Mouse (Mus musculus) embryonic facial prominence, embryonic 11.5 days (tissue): ENCODE measurements around the gene Atg5. TPM values are rescaled to one million over a fixed set of nuclear protein-coding genes. Genes with fewer than 3 reads are reported as not detected.

Experiments used
- ATAC-seq: fragments of 200-750 bp; cut with Nextera tagmentation; replicated peaks from 2 replicates; pipeline ENCODE4 v1.8.0; 2017; ENCODE audit warnings: low read depth; ENCODE audit not compliant: insufficient number of reproducible peaks, low FRiP score, low TSS enrichment
- DNase-seq: peaks from one replicate; pipeline ENCODE4 v3.0.0-alpha.2; 2015; ENCODE audit warnings: low spot score
- H3K27ac ChIP-seq: fragments of 300-500 bp; sonication (generic); replicated peaks from 2 replicates; pipeline ENCODE4 v1.5.1; 2014; ENCODE audit warnings: mild to moderate bottlenecking, low read depth, low read length, control low read depth
- H3K27me3 ChIP-seq: fragments of 300-500 bp; sonication (generic); 2 replicates; pipeline ENCODE4 v1.6.1; 2014; ENCODE audit warnings: mild to moderate bottlenecking, low read length, moderate library complexity, mixed read lengths; ENCODE audit not compliant: control insufficient read depth, insufficient read depth
- H3K36me3 ChIP-seq: fragments of 300-500 bp; sonication (generic); replicated peaks from 2 replicates; pipeline ENCODE4 v1.6.1; 2014; ENCODE audit warnings: low read depth, mild to moderate bottlenecking, low read length, moderate library complexity, mixed read lengths; ENCODE audit not compliant: control insufficient read depth, insufficient read depth
- H3K4me1 ChIP-seq: fragments of 300-500 bp; sonication (generic); 2 replicates; pipeline ENCODE4 v1.6.1; 2014; ENCODE audit warnings: low read length, mixed read lengths; ENCODE audit not compliant: control insufficient read depth, insufficient read depth
- H3K4me2 ChIP-seq: fragments of 300-500 bp; sonication (generic); 2 replicates; pipeline ENCODE4 v1.6.1; 2014; ENCODE audit warnings: low read depth, mild to moderate bottlenecking, control low read depth, low read length, moderate library complexity
- H3K4me3 ChIP-seq: fragments of 300-500 bp; sonication (generic); 2 replicates; pipeline ENCODE4 v1.5.1; 2014; ENCODE audit warnings: low read depth, low read length, control low read depth
- H3K9ac ChIP-seq: fragments of 300-500 bp; sonication (generic); replicated peaks from 2 replicates; pipeline ENCODE4 v1.6.1; 2014; ENCODE audit warnings: mild to moderate bottlenecking, control low read depth, low read length
- H3K9me3 ChIP-seq: fragments of 300-500 bp; sonication (generic); replicated peaks from 2 replicates; pipeline ENCODE4 v1.6.1; 2016; ENCODE audit warnings: mild to moderate bottlenecking, low read length, inconsistent platforms, mixed read lengths; ENCODE audit not compliant: control insufficient read depth
- WGBS: fragments of 180-500 bp; shearing (Covaris S2); extraction: QIAGEN DNeasy Blood & Tissue Kit; methylation state at CpG from one replicate; pipeline ENCODE4 v1.1.7; 2014; 5-methylcytosine and 5-hydroxymethylcytosine counted together
- polyA plus RNA-seq: library from polyadenylated mRNA; unstranded; fragments of >200 nt; fragmentation: Nextera tagmentation; extraction: Ambion mirVana; gene quantifications from 2 replicates; pipeline ENCODE4 v1.2.1, GENCODE M21; 2014

Gene Atg5
- polyA plus RNA-seq, 1 experiment from 2014 or later: 65.4 TPM

DNA sequence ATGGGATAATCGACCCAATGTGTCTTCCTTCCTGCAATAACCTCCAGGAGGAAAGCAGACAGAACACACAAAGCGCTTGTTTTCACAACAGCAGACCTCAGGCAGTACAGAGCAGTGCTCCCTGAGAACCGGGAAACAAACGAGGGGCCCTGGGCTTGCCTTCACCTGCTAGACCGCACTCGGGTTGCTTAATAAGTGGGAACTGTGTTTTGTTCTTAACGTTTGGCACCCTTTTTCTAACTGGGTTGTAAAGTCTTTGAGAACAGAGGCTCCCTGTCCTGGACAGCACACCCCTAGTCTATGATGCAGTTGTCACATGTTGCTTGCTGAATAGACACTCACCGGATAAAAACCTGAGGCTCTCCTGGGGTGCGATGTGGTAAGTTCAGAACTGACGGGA, 115.1 kb downstream of the Atg5 start:
- Histone ChIP-seq H3K36me3 (no peaks in the 10 kb centered on the region), H3K4me2 (no peak overlapping the region; the same call in 1 of the 2 replicates), H3K4me1 (no peaks in the 10 kb centered on the region), H3K27me3 (no peaks in the 10 kb centered on the region), H3K9ac (no peak overlapping the region), H3K9me3 (no peaks in the 10 kb centered on the region), H3K27ac (no peak overlapping the region), H3K4me3 (no peak overlapping the region)
- WGBS: 65% methylated on average over 10 of the region's 10 CpGs
- ATAC-seq: no peak
- DNase-seq: no peak

DNA sequence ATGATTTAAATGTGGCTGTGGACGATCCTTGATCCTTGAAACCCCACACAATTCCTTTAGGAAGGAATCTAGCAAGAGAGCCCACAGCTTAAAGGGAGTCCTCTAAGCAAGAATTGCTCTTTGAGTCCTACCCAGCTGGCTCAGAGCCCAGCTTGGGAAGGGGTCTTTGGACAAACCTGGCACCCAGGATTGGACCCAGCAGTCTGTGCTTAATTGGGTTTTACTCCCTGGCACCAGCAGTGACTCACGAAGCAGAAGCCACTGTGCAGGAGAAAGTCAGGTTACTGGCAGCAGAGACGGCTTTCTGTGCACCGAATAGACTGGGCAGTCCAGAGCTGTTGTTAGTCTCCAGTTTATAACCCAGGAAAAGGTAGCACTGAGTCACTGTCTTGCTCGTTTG, 117.1 kb downstream of the Atg5 start:
- no peaks in the 10 kb centered on the region for H3K27me3 ChIP-seq
- no peak overlapping the region for H3K4me2 ChIP-seq
- no peak overlapping the region for H3K4me3 ChIP-seq
- ATAC-seq (no peak), DNase-seq (no peak)
- no peaks in the 10 kb centered on the region for H3K4me1 ChIP-seq
- no peak overlapping the region for H3K27ac ChIP-seq
- 82% methylated on average over 5 of the region's 5 CpGs for WGBS
- no peaks in the 10 kb centered on the region for H3K36me3 ChIP-seq
- H3K9me3 ChIP-seq: no peaks in the 10 kb centered on the region
- H3K9ac ChIP-seq: no peak overlapping the region

DNA sequence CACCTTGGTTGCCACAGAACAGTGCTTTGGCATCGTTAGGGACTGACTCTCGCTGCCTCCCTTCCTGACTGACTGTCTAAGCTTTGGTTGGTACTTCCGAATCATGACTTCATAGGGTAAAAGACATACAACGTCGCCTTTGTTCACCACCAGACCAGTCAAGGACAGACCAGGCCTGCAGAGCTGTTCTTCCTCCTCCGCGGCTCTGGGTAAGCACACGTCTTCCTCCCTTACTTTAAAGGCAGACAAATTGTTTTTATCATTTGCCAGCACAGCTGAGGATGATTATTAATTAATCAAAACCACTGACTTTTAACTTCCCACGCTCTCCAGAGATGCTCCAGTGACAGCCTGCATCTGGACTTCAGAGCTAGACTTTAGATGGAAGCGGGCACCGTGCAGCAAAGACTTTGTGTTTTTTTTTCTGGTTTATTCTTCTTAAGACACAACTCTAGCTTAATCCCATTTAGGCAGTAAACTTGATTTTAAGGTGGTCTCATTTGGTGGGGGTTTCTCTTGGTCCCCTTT, 120.6 kb downstream of the Atg5 start:
- DNase-seq (no peak), ATAC-seq (no peak)
- Histone ChIP-seq H3K27me3 (no peaks in the 10 kb centered on the region), H3K4me1 (no peaks in the 10 kb centered on the region), H3K9ac (no peak overlapping the region), H3K27ac (no peak overlapping the region), H3K36me3 (no peaks in the 10 kb centered on the region), H3K9me3 (no peaks in the 10 kb centered on the region), H3K4me2 (no peak overlapping the region), H3K4me3 (no peak overlapping the region)
- 57% methylated on average over 11 of the region's 11 CpGs for WGBS

GRCm38 (mm10) chr10:44390286-44390685, 122.1 kb downstream of the Atg5 start:
- Histone ChIP-seq H3K4me2 (no peak overlapping the region), H3K4me1 (no peaks in the 10 kb centered on the region), H3K9me3 (no peaks in the 10 kb centered on the region), H3K27me3 (no peaks in the 10 kb centered on the region), H3K9ac (no peak overlapping the region), H3K4me3 (no peak overlapping the region), H3K36me3 (no peaks in the 10 kb centered on the region), H3K27ac (no peak overlapping the region)
- DNase-seq (no peak), ATAC-seq (no peak)
- 82% methylated on average over 5 of the region's 5 CpGs for WGBS

- no peaks in the 10 kb centered on the region for H3K4me1 ChIP-seq
- WGBS: 45% methylated on average over 12 of the region's 12 CpGs
- H3K36me3 ChIP-seq: no peaks in the 10 kb centered on the region
- no peaks in the 10 kb centered on the region for H3K27me3 ChIP-seq
- no peak overlapping the region for H3K27ac ChIP-seq
- DNase-seq (no peak), ATAC-seq (no peak)
- H3K4me2 ChIP-seq: no peak overlapping the region
- no peak overlapping the region for H3K9ac ChIP-seq
- H3K4me3 ChIP-seq: no peak overlapping the region
- H3K9me3 ChIP-seq: no peaks in the 10 kb centered on the region
Observed at GRCm38 (mm10) chr10:44391509-44392290, 123.5 kb downstream of the Atg5 start.

DNA sequence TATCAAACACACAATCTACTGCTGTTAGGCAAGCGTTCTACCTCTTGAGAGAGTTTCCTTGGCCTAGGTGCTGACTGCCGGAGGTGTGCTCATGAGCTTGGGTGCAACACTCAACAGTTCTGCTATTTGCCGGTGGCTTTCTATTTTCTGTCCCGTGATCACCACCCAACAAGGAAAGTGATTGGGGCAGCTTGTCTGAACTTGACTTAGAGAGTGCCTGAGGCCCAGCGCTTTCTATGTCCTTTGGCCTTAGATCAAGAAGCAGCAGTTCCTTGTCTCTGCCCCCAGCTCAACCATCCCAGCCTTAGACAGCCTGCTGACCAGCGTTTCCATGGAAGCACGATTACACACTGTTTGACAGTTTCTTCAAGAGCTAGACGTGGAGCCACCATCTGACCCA, 124.7 kb downstream of the Atg5 start:
- WGBS: 85% methylated on average over 8 of the region's 8 CpGs
- no peak for DNase-seq
- Histone ChIP-seq H3K36me3 (no peaks in the 10 kb centered on the region), H3K4me2 (no peak overlapping the region), H3K9me3 (no peaks in the 10 kb centered on the region), H3K4me3 (no peak overlapping the region), H3K9ac (no peak overlapping the region), H3K27ac (no peak overlapping the region), H3K4me1 (no peaks in the 10 kb centered on the region), H3K27me3 (no peaks in the 10 kb centered on the region)
- no peak for ATAC-seq

- no peak overlapping the region for H3K27ac ChIP-seq
- no peaks in the 10 kb centered on the region for H3K27me3 ChIP-seq
- no peak for ATAC-seq
- no peaks in the 10 kb centered on the region for H3K4me1 ChIP-seq
- no peak for DNase-seq
- H3K4me2 ChIP-seq: no peak overlapping the region
- no peak overlapping the region for H3K9ac ChIP-seq
- 66% methylated on average over 3 of the region's 3 CpGs for WGBS
- H3K4me3 ChIP-seq: no peak overlapping the region
- no peaks in the 10 kb centered on the region for H3K36me3 ChIP-seq
- no peaks in the 10 kb centered on the region for H3K9me3 ChIP-seq
Observed at GRCm38 (mm10) chr10:44400119-44400518, 132.0 kb downstream of the Atg5 start.

- ATAC-seq: no peak
- Histone ChIP-seq H3K36me3 (no peaks in the 10 kb centered on the region), H3K27me3 (no peaks in the 10 kb centered on the region), H3K27ac (no peak overlapping the region), H3K4me2 (no peak overlapping the region), H3K9ac (no peak overlapping the region), H3K4me1 (no peaks in the 10 kb centered on the region), H3K4me3 (no peak overlapping the region), H3K9me3 (no peaks in the 10 kb centered on the region)
- 57% methylated on average over 13 of the region's 13 CpGs for WGBS
- no peak for DNase-seq
Observed at GRCm38 (mm10) chr10:44400602-44401001, 132.4 kb downstream of the Atg5 start.
